Mouse (Mus musculus) lung, postnatal 25 days (tissue): ENCODE data around the gene Alg9.

Experiments used
- DNase-seq: peaks from one replicate; pipeline ENCODE4 v3.0.0; 2022; ENCODE audit warnings: low spot score

The Alg9 gene

GRCm38 (mm10) chr9:50852634-50853349 is 78.0 kb downstream of the Alg9 start:
- DNase-seq, result no peak

GRCm38 (mm10) chr9:50854376-50854775 is 79.6 kb downstream of the Alg9 start:
- DNase-seq, result no peak

GRCm38 (mm10) chr9:50855133-50855766 is 80.4 kb downstream of the Alg9 start:
- no peak for DNase-seq

- DNase-seq, result no peak
Observed at GRCm38 (mm10) chr9:50855780-50856179, 81.0 kb downstream of the Alg9 start.

GRCm38 (mm10) chr9:50856341-50857081 is 81.7 kb downstream of the Alg9 start:
- peak; percentile 92 for DNase-seq

- DNase-seq, result no peak
Observed at GRCm38 (mm10) chr9:50857082-50857641, 82.3 kb downstream of the Alg9 start.

GRCm38 (mm10) chr9:50858681-50859080 is 83.9 kb downstream of the Alg9 start:
- DNase-seq, result no peak

GRCm38 (mm10) chr9:50861119-50861839 is 86.5 kb downstream of the Alg9 start:
- no peak for DNase-seq

GRCm38 (mm10) chr9:50863824-50864223 is 89.0 kb downstream of the Alg9 start:
- DNase-seq, result no peak

- no peak for DNase-seq
Observed at GRCm38 (mm10) chr9:50864877-50865276, 90.1 kb downstream of the Alg9 start.

GRCm38 (mm10) chr9:50865803-50866202 is 91.0 kb downstream of the Alg9 start:
- no peak for DNase-seq

GRCm38 (mm10) chr9:50867015-50867414 is 92.2 kb downstream of the Alg9 start:
- DNase-seq, result no peak

- DNase-seq, result no peak
Observed at GRCm38 (mm10) chr9:50868182-50868581, 93.4 kb downstream of the Alg9 start.

GRCm38 (mm10) chr9:50873210-50873609 is 98.4 kb downstream of the Alg9 start:
- no peak for DNase-seq

GRCm38 (mm10) chr9:50874031-50874430 is 99.2 kb downstream of the Alg9 start:
- no peak for DNase-seq

GRCm38 (mm10) chr9:50875470-50875869 is 100.7 kb downstream of the Alg9 start:
- no peak for DNase-seq

GRCm38 (mm10) chr9:50876287-50876686 is 101.5 kb downstream of the Alg9 start:
- no peak for DNase-seq

- DNase-seq, result no peak
Observed at GRCm38 (mm10) chr9:50877431-50877830, 102.6 kb downstream of the Alg9 start.

GRCm38 (mm10) chr9:50882183-50882582 is 107.4 kb downstream of the Alg9 start:
- peak; percentile 45 for DNase-seq

GRCm38 (mm10) chr9:50884093-50884492 is 109.3 kb downstream of the Alg9 start:
- no peak for DNase-seq

- DNase-seq, result peak; percentile 91
Observed at GRCm38 (mm10) chr9:50884741-50885599, 110.2 kb downstream of the Alg9 start.
